Mouse (Mus musculus) forebrain, postnatal 0 days (tissue): ENCODE results near the gene Nfib. TPM values are rescaled to one million over a fixed set of nuclear protein-coding genes. Genes with fewer than 3 reads are reported as not detected.

Experiments used
- ATAC-seq: fragments of 200-750 bp; cut with Nextera tagmentation; 2 replicates; pipeline ENCODE4 v1.8.0; 2017; ENCODE audit warnings: mild to moderate bottlenecking, moderate library complexity
- DNase-seq: peaks from one replicate; pipeline ENCODE4 v3.0.0-alpha.2; 2015
- H3K27ac ChIP-seq: fragments of 300-500 bp; sonication (generic); 2 replicates; pipeline ENCODE4 v1.5.1; 2014; ENCODE audit warnings: low read depth, mild to moderate bottlenecking, antibody characterized with exemption, low read length, moderate library complexity, mixed read lengths
- H3K27me3 ChIP-seq: fragments of 300-500 bp; sonication (generic); 2 replicates; pipeline ENCODE4 v1.6.1; 2014; ENCODE audit warnings: mild to moderate bottlenecking, low read length, mixed read lengths; ENCODE audit not compliant: insufficient read depth
- H3K36me3 ChIP-seq: fragments of 300-500 bp; sonication (generic); 2 replicates; pipeline ENCODE4 v1.6.1; 2014; ENCODE audit warnings: mild to moderate bottlenecking, moderate library complexity; ENCODE audit not compliant: insufficient read depth
- H3K4me1 ChIP-seq: fragments of 300-500 bp; sonication (generic); 2 replicates; pipeline ENCODE4 v1.6.1; 2014; ENCODE audit warnings: antibody characterized with exemption; ENCODE audit not compliant: insufficient read depth
- H3K4me2 ChIP-seq: fragments of 300-500 bp; sonication (generic); 2 replicates; pipeline ENCODE4 v1.6.1; 2014; ENCODE audit warnings: low read depth, mild to moderate bottlenecking, moderate library complexity
- H3K4me3 ChIP-seq: fragments of 300-500 bp; sonication (generic); 2 replicates; pipeline ENCODE4 v1.5.1; 2014; ENCODE audit warnings: low read depth, low read length, mixed read lengths
- H3K9ac ChIP-seq: fragments of 300-500 bp; sonication (generic); 2 replicates; pipeline ENCODE4 v1.6.1; 2014; ENCODE audit warnings: mild to moderate bottlenecking
- H3K9me3 ChIP-seq: fragments of 300-500 bp; sonication (generic); 2 replicates; pipeline ENCODE4 v1.6.1; 2016; ENCODE audit warnings: low read length
- CTCF ChIP-seq: sonication (generic); IDR thresholded peaks from 2 replicates; pipeline ENCODE4 v1.5.1; 2016; ENCODE audit warnings: antibody characterized with exemption, control low read depth, low read depth
- WGBS: fragments of 180-500 bp; shearing (Covaris S2); extraction: QIAGEN DNeasy Blood & Tissue Kit; methylation state at CpG from one replicate; pipeline ENCODE4 v1.1.7; 2014; 5-methylcytosine and 5-hydroxymethylcytosine counted together
- polyA plus RNA-seq: library from polyadenylated mRNA; unstranded; fragments of >200 nt; fragmentation: Nextera tagmentation; extraction: Ambion mirVana; gene quantifications from 2 replicates; pipeline ENCODE4 v1.2.1, GENCODE M21; 2015
- total RNA-seq: library from RNA; depleted of rRNA; stranded (reverse); fragments of >200 nt; gene quantifications from 2 replicates; pipeline ENCODE4 v1.2.3, GENCODE M21; 2014; rRNA removed

The Nfib gene
- total and polyA plus RNA-seq, 2 experiments from 2014 or later: 69.0 to 135 TPM

GRCm38 (mm10) chr4:82249518-82250354 lies 455.8 kb downstream of the Nfib start:
- Histone ChIP-seq H3K4me1 (no peaks in the 10 kb centered on the region), H3K9me3 (no peaks in the 10 kb centered on the region), H3K4me2 (no peak overlapping the region), H3K36me3 (no peaks in the 10 kb centered on the region), H3K27ac (no peak overlapping the region), H3K9ac (no peak overlapping the region), H3K4me3 (no peak overlapping the region), H3K27me3 (no peaks in the 10 kb centered on the region)
- no peak for TF ChIP-seq CTCF
- DNase-seq (no peak), ATAC-seq (no peak)
- whole genome bisulfite sequencing: 76% methylated on average over 11 of the region's 11 CpGs

- Histone ChIP-seq H3K9ac (no peak overlapping the region), H3K36me3 (no peaks in the 10 kb centered on the region), H3K9me3 (no peaks in the 10 kb centered on the region), H3K4me2 (no peak overlapping the region), H3K27ac (no peak overlapping the region), H3K4me3 (no peak overlapping the region), H3K4me1 (no peaks in the 10 kb centered on the region), H3K27me3 (no peaks in the 10 kb centered on the region)
- no peak for ATAC-seq
- no peak for DNase-seq
- WGBS: 89% methylated on average over 1 of the region's 1 CpGs
- TF ChIP-seq CTCF: no peak
Observed at GRCm38 (mm10) chr4:82248961-82249360, 456.6 kb downstream of the Nfib start.

- ATAC-seq (no peak), DNase-seq (no peak)
- Histone ChIP-seq H3K27ac (no peak overlapping the region), H3K4me3 (no peak overlapping the region), H3K4me2 (no peak overlapping the region), H3K9ac (no peak overlapping the region), H3K9me3 (no peaks in the 10 kb centered on the region), H3K27me3 (no peaks in the 10 kb centered on the region), H3K4me1 (no peaks in the 10 kb centered on the region), H3K36me3 (no peaks in the 10 kb centered on the region)
- no peak for TF ChIP-seq CTCF
- 88% methylated on average over 5 of the region's 5 CpGs for whole genome bisulfite sequencing
Observed at GRCm38 (mm10) chr4:82248031-82248430, 457.5 kb downstream of the Nfib start.

GRCm38 (mm10) chr4:82246290-82246689 lies 459.3 kb downstream of the Nfib start:
- Histone ChIP-seq H3K27ac (no peak overlapping the region), H3K9me3 (no peaks in the 10 kb centered on the region), H3K4me3 (no peak overlapping the region), H3K9ac (no peak overlapping the region), H3K4me1 (no peaks in the 10 kb centered on the region), H3K36me3 (no peaks in the 10 kb centered on the region), H3K4me2 (no peak overlapping the region), H3K27me3 (no peaks in the 10 kb centered on the region)
- WGBS: 78% methylated on average over 2 of the region's 2 CpGs
- TF ChIP-seq CTCF: no peak
- no peak for DNase-seq
- no peak for ATAC-seq

Other genes starting within 250 kb of the Nfib start
- 31.6 and 39.6 TPM in 2 replicates for gene Zdhhc21, start 154.2 kb upstream of the Nfib start, total RNA-seq
- gene Zdhhc21, start 154.2 kb upstream of the Nfib start, polyA plus RNA-seq: 6.2 and 11.9 TPM in 2 replicates
- gene Cer1, start 179.4 kb upstream of the Nfib start, total RNA-seq: 0.15 and 0.19 TPM in 2 replicates
- gene Cer1, start 179.4 kb upstream of the Nfib start, polyA plus RNA-seq: 0.08 TPM in 1 of 2 replicates, not detected in the other